Mouse (Mus musculus) urinary bladder, postnatal 36 days (tissue): ENCODE results near the gene Plekha1.

Experiments
- DNase-seq, 2 experiments: peaks; one replicate each; pipeline ENCODE4 v3.0.0; 2022; ENCODE audit warnings: low spot score in 2 of 2, mixed read lengths in 1 of 2

Plekha1 gene

GRCm38 (mm10) chr7:130918260-130918659 lies 52.7 kb downstream of the Plekha1 start:
- DNase-seq, result no peak

- DNase-seq, result no peak
Observed at GRCm38 (mm10) chr7:130922981-130923731, 57.6 kb downstream of the Plekha1 start.

GRCm38 (mm10) chr7:130930401-130930800 lies 64.8 kb downstream of the Plekha1 start:
- DNase-seq, result no peak

- DNase-seq, result no peak
Observed at GRCm38 (mm10) chr7:130932921-130933320, 67.4 kb downstream of the Plekha1 start.

DNA sequence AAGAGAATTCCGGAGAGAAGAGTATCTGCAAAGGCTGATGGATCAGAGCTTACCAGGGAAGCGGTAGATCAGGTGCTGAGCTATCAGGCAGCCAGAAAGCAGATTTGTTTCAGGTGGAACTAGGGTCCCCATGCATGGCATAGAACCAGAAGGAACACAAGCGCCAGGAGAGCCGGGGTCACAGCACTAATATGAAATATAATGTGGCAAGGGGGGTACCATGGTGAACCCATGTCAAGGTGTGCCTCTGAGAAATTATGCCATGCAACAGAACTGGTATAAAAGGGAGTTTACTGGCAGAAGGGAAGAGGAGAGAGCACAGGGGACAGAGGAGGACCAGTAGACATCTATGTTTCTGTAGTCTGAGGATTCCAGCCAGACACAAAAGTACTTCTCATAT lies 69.1 kb downstream of the Plekha1 start:
- DNase-seq, result no peak

GRCm38 (mm10) chr7:130935421-130935792 lies 69.9 kb downstream of the Plekha1 start:
- DNase-seq, result no peak

DNA sequence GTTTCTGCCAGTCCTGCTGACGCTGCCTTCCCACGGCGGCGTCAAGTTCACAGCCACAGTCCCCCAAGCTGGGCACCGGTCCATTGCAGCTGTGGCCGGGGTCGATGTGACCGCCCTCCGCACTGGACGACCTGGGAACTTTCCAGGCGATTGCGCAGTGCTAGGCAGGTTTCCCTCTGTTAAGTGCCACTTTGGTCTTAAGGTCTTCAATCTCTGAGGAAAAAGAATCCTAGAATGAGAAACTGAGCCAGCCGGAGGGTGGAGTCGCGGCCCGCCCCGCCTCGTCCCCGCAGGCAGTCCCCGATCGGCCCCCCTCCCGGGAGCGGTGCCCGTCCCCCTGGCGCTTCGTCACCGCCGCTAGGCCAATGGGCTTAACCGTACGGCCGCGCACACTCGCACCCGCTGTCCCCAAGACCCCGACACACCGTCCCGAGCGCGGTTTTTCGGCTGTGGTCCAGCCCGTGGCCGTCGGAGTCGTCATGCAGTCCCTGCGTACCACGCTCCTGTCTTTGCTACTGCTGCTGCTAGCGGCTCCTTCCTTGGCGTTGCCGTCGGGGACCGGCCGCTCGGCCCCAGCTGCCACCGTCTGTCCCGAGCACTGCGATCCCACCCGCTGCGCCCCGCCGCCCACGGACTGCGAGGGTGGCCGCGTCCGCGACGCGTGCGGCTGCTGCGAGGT lies 70.4 kb downstream of the Plekha1 start, which contains the start of gene Htra1:
TSS of gene Htra1 (plus strand) at position 319 of the 679 bp plus-strand sequence.
- DNase-seq, result peak; percentile 56 to 81

- peak in 1 of 2 experiments; percentile 43 for DNase-seq
Observed at GRCm38 (mm10) chr7:130936472-130936951, 71.0 kb downstream of the Plekha1 start.

- no peak for DNase-seq
Observed at GRCm38 (mm10) chr7:130937266-130937841, 71.8 kb downstream of the Plekha1 start.

- DNase-seq, result no peak
Observed at GRCm38 (mm10) chr7:130938005-130938404, 72.4 kb downstream of the Plekha1 start.

DNA sequence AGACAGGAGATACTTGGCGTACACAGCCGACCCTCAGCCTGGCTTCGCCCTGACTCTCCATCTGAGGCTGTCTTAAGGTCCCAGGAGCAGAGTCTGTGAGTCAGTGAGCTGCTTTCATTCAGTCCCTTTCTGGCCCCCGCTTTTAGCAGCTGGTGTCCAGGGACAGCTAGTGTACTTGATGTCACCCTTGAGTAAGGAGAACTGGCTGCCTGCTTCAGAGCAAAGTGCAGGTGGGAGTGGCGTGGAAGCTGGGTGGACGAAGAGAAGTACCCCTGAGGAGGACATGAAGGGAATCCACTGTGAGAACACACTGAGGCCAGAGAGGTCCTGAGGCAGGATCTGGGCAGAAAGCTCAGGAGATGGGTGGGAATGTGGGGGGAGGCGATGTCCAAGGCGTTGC lies 73.3 kb downstream of the Plekha1 start:
- DNase-seq, result no peak

GRCm38 (mm10) chr7:130940733-130941132 lies 75.2 kb downstream of the Plekha1 start:
- no peak for DNase-seq

DNA sequence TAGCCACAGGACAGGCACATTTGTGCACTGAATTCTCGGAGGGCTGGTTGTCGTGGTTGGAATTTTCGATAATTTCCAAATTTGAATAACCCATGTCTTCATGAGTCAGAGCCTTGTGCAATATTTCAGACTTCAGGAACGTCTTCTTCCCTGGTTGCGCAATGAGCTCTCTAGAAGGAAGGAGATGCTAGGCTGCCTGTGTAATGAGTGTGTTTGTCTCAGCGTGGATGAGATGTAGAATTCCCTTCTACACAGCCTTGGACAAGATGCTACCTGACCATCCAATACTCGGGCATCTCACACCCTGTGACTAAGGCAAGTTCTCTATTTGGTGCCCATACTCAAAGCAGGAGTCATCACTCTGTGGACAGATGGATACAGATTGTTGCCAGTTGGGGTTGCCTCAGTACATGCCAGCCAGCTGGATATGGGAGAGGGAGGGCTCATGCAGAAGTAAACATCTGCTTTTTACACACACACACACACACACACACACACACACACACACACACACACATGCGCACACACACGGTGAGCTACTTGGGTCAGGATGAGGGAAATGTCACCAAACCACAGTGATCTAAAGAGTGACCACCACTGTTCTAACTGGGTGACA lies 77.8 kb downstream of the Plekha1 start:
- peak in 1 of 2 experiments; percentile 43 for DNase-seq

GRCm38 (mm10) chr7:130944766-130945475 lies 79.4 kb downstream of the Plekha1 start:
- DNase-seq, result no peak

- no peak for DNase-seq
Observed at GRCm38 (mm10) chr7:130945730-130946129, 80.2 kb downstream of the Plekha1 start.

GRCm38 (mm10) chr7:130946303-130946702 lies 80.7 kb downstream of the Plekha1 start:
- no peak for DNase-seq

DNA sequence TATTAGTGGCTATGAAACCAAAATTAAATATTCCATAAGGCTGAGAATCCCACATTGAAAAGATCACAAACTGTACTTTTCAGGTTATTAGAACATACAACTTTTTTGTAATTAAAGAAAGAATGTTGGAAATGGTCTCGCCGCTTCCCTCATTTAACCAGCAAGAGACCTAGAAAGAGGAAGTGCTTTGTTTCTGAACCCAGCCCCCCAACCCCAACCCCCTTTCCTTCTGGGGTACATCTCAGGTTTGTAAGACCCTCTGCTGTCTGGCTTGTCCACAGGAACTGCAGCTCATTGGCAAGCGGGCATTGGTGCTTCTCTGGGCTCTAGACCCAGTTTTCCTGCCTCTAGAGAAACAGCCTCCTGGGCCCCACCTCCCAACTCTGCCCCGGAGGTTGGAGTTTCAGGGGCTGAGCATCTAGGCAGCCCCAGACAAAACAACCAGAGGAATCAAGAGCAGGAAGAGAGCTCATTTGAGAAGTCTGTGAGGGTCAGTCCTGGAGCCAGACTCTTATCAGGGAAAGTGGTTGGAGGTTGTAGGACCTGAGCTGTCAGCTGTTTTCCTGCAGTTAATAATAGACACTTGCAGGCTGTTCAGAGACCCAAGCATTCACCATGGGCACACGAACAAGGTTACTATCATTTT lies 83.1 kb downstream of the Plekha1 start:
- DNase-seq, result no peak

GRCm38 (mm10) chr7:130949331-130949751 lies 83.8 kb downstream of the Plekha1 start:
- no peak for DNase-seq

DNA sequence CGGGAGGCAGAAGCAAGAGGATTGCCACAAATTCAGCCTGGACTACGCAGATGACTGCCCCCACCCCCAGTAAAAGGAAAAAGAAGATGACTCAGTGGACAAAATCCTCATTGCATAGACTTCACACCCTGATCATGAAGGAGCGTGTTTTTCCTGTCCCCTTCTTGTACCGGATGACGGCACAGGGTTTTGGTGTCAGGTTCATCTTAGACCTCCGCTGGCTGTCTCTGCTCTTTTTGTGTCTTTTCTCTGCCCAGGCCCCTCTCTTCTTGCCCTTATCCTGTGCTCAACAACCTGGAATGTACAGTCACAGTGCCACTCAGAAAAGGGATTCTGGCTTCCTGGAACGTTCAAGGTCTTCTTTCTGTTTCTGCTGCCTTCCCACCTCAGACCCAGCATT lies 84.9 kb downstream of the Plekha1 start:
- no peak for DNase-seq

DNA sequence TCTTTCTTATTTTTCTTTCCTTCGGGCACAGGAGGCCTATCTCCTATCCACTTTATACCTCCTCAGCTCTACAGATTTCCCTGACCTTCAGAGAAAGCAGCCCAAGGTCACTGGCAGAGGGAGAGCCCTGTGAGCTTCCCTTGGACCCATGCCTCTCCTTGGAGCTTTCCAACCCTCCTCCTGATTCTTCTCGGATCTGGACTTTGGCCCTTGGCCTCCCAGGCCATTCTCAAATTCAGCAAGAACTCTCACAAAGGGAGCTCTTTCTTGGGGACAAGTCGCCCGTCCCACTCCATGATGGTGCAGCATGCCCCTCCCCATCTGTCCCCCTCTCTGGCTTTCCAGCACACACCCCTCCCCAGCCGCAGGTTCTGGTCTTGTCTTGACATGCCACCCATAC lies 85.4 kb downstream of the Plekha1 start:
- no peak for DNase-seq

- no peak for DNase-seq
Observed at GRCm38 (mm10) chr7:130953376-130953775, 87.8 kb downstream of the Plekha1 start.
